Mouse (Mus musculus) stomach, embryonic 16.5 days (tissue): ENCODE results near the gene Txndc15. TPM values are rescaled to one million over a fixed set of nuclear protein-coding genes. Genes with fewer than 3 reads are reported as not detected.
"Not testable (repeated sequence)": the region's sequence is repeated elsewhere in the genome, so short reads cannot be mapped to it uniquely, and the experiment has no call there.

Source experiments
- ATAC-seq: fragments of 200-750 bp; cut with Nextera tagmentation; 2 replicates; pipeline ENCODE4 v1.8.0; 2017; ENCODE audit warnings: moderate number of reproducible peaks, moderate TSS enrichment; ENCODE audit not compliant: insufficient read depth, low FRiP score
- H3K27ac ChIP-seq: fragments of 300-500 bp; sonication (generic); 2 replicates; pipeline ENCODE4 v1.5.1; 2014; ENCODE audit warnings: low read length
- H3K27me3 ChIP-seq: fragments of 300-500 bp; sonication (generic); 2 replicates; pipeline ENCODE4 v1.6.1; 2014; ENCODE audit warnings: low read length, control low read depth, mixed read lengths; ENCODE audit not compliant: control insufficient read depth, insufficient read depth
- H3K36me3 ChIP-seq: fragments of 300-500 bp; sonication (generic); 2 replicates; pipeline ENCODE4 v1.6.1; 2014; ENCODE audit warnings: low read length; ENCODE audit not compliant: control insufficient read depth, insufficient read depth
- H3K4me1 ChIP-seq: fragments of 300-500 bp; sonication (generic); 2 replicates; pipeline ENCODE4 v1.6.1; 2014; ENCODE audit warnings: low read length, control low read depth, mixed read lengths; ENCODE audit not compliant: control insufficient read depth, insufficient read depth
- H3K4me2 ChIP-seq: fragments of 300-500 bp; sonication (generic); 2 replicates; pipeline ENCODE4 v1.6.1; 2014; ENCODE audit warnings: low read depth, low read length, mixed read lengths
- H3K4me3 ChIP-seq: fragments of 300-500 bp; sonication (generic); replicated peaks from 2 replicates; pipeline ENCODE4 v1.5.1; 2014; ENCODE audit warnings: mild to moderate bottlenecking, low read length
- H3K9ac ChIP-seq: fragments of 300-500 bp; sonication (generic); 2 replicates; pipeline ENCODE4 v1.6.1; 2014; ENCODE audit warnings: low read length
- H3K9me3 ChIP-seq: fragments of 300-500 bp; sonication (generic); replicated peaks from 2 replicates; pipeline ENCODE4 v1.6.1; 2016; ENCODE audit warnings: low read length, control low read depth; ENCODE audit not compliant: control insufficient read depth
- WGBS: fragments of 180-500 bp; shearing (Covaris S2); extraction: QIAGEN DNeasy Blood & Tissue Kit; methylation state at CpG from one replicate; pipeline ENCODE4 v1.1.7; 2014; 5-methylcytosine and 5-hydroxymethylcytosine counted together
- polyA plus RNA-seq: library from polyadenylated mRNA; unstranded; fragments of >200 nt; fragmentation: Nextera tagmentation; extraction: Ambion mirVana; gene quantifications from 2 replicates; pipeline ENCODE4 v1.2.1, GENCODE M21; 2015

Txndc15 gene
- polyA plus RNA-seq, 1 experiment from 2014 or later: 80.1 TPM

GRCm38 (mm10) chr13:55693243-55693721 lies 21.2 kb upstream of the Txndc15 start:
- peak overlapping the region; percentile 99 for H3K9ac ChIP-seq
- peak; percentile 54 for ATAC-seq

GRCm38 (mm10) chr13:55694110-55694509 lies 20.3 kb upstream of the Txndc15 start:
- WGBS: 7% methylated on average over 8 of the region's 8 CpGs
- Histone ChIP-seq H3K4me2 (peak overlapping the region; percentile 88), H3K4me3 (peak overlapping the region; percentile 99), H3K4me1 (peaks cover 18% of the 10 kb centered on the region), H3K9me3 (no peaks in the 10 kb centered on the region), H3K27ac (peak overlapping the region; percentile 98), H3K9ac (peak overlapping the region; percentile 99), H3K36me3 (peaks cover 7% of the 10 kb centered on the region), H3K27me3 (no peaks in the 10 kb centered on the region)
- ATAC-seq: no peak

More at GRCm38 (mm10) chr13:55693243-55693721, 21.2 kb upstream of the Txndc15 start:
- H3K36me3 ChIP-seq: no peaks in the 10 kb centered on the region
- no peaks in the 10 kb centered on the region for H3K9me3 ChIP-seq
- H3K4me3 ChIP-seq: peak overlapping the region; percentile 99
- no peaks in the 10 kb centered on the region for H3K27me3 ChIP-seq
- under 1% methylated on average over 70 of the region's 70 CpGs for WGBS
- H3K27ac ChIP-seq: peak overlapping the region; percentile 98
- H3K4me1 ChIP-seq: peaks cover 18% of the 10 kb centered on the region
- peak overlapping the region; percentile 88 for H3K4me2 ChIP-seq

GRCm38 (mm10) chr13:55695989-55696388 lies 18.5 kb upstream of the Txndc15 start:
- H3K9me3 ChIP-seq, H3K4me3 ChIP-seq, ATAC-seq, H3K27ac ChIP-seq, H3K9ac ChIP-seq, H3K4me2 ChIP-seq, H3K27me3 ChIP-seq: not testable (repeated sequence)
- H3K4me1 ChIP-seq: peaks cover 18% of the 10 kb centered on the region
- peaks cover 16% of the 10 kb centered on the region for H3K36me3 ChIP-seq
- WGBS: no CpG with 5 or more reads among the region's 3 CpGs

GRCm38 (mm10) chr13:55704301-55704700 lies 10.1 kb upstream of the Txndc15 start:
- 82% methylated on average over 4 of the region's 4 CpGs for WGBS
- H3K4me2 ChIP-seq: no peak overlapping the region
- H3K27ac ChIP-seq: no peak overlapping the region
- no peak for ATAC-seq
- H3K9me3 ChIP-seq: 0 out of 2 replicates have a peak, but pooled peaks cover 4% of the 10 kb centered on the region
- H3K36me3 ChIP-seq: peaks cover 23% of the 10 kb centered on the region
- H3K9ac ChIP-seq: no peak overlapping the region
- H3K4me3 ChIP-seq: no peak overlapping the region
- H3K4me1 ChIP-seq: no peaks in the 10 kb centered on the region
- no peaks in the 10 kb centered on the region for H3K27me3 ChIP-seq

GRCm38 (mm10) chr13:55712846-55713245 lies 1.6 kb upstream of the Txndc15 start:
- ATAC-seq: no peak
- no peak overlapping the region for H3K27ac ChIP-seq
- 91% methylated on average over 3 of the region's 3 CpGs for WGBS
- H3K36me3 ChIP-seq: no peaks in the 10 kb centered on the region
- H3K27me3 ChIP-seq: no peaks in the 10 kb centered on the region
- no peaks in the 10 kb centered on the region for H3K9me3 ChIP-seq
- no peak overlapping the region for H3K9ac ChIP-seq
- no peak overlapping the region for H3K4me3 ChIP-seq
- H3K4me1 ChIP-seq: 0 out of 2 replicates have a peak, but pooled peaks cover 2% of the 10 kb centered on the region
- H3K4me2 ChIP-seq: no peak overlapping the region

GRCm38 (mm10) chr13:55715167-55715512 lies 690 bp downstream of the Txndc15 start:
- ATAC-seq: no peak
- WGBS: 4% methylated on average over 5 of the region's 5 CpGs
- H3K4me1 ChIP-seq: 0 out of 2 replicates have a peak, but pooled peaks cover under 1% of the 10 kb centered on the region
- peak overlapping the region; percentile 81 for H3K4me3 ChIP-seq
- peak overlapping the region; percentile 92 for H3K9ac ChIP-seq
- H3K9me3 ChIP-seq: no peaks in the 10 kb centered on the region
- H3K27me3 ChIP-seq: no peaks in the 10 kb centered on the region
- H3K36me3 ChIP-seq: peaks cover 7% of the 10 kb centered on the region; the same call in 1 of the 2 replicates
- peak overlapping the region; percentile 83 for H3K27ac ChIP-seq
- peak overlapping the region; percentile 77 for H3K4me2 ChIP-seq

GRCm38 (mm10) chr13:55715908-55716510 lies 1.6 kb downstream of the Txndc15 start:
- Histone ChIP-seq H3K9me3 (no peaks in the 10 kb centered on the region), H3K4me1 (no peaks in the 10 kb centered on the region), H3K27me3 (no peaks in the 10 kb centered on the region), H3K27ac (no peak overlapping the region), H3K4me2 (peak overlapping the region; percentile 77), H3K36me3 (peaks cover 11% of the 10 kb centered on the region), H3K4me3 (no peak overlapping the region), H3K9ac (no peak overlapping the region)
- WGBS: 82% methylated on average over 7 of the region's 7 CpGs
- ATAC-seq: no peak

- H3K36me3 ChIP-seq: peaks cover 11% of the 10 kb centered on the region
- H3K4me2 ChIP-seq: no peak overlapping the region
- H3K9me3 ChIP-seq: no peaks in the 10 kb centered on the region
- ATAC-seq: no peak
- no peak overlapping the region for H3K27ac ChIP-seq
- H3K27me3 ChIP-seq: no peaks in the 10 kb centered on the region
- H3K4me1 ChIP-seq: no peaks in the 10 kb centered on the region
- H3K4me3 ChIP-seq: no peak overlapping the region
- no peak overlapping the region for H3K9ac ChIP-seq
- 80% methylated on average over 8 of the region's 8 CpGs for WGBS
These were observed 7.1 kb downstream of the Txndc15 start for GRCm38 (mm10) chr13:55721516-55721915.

GRCm38 (mm10) chr13:55721995-55722394 lies 7.5 kb downstream of the Txndc15 start:
- H3K36me3 ChIP-seq: peaks cover 11% of the 10 kb centered on the region

More at GRCm38 (mm10) chr13:55721995-55722394, 7.5 kb downstream of the Txndc15 start:
- Histone ChIP-seq H3K9ac (no peak overlapping the region), H3K27me3 (no peaks in the 10 kb centered on the region), H3K9me3 (no peaks in the 10 kb centered on the region), H3K4me1 (no peaks in the 10 kb centered on the region), H3K27ac (no peak overlapping the region), H3K4me2 (no peak overlapping the region), H3K4me3 (no peak overlapping the region)
- no peak for ATAC-seq
- 91% methylated on average over 2 of the region's 2 CpGs for WGBS
